Mouse (Mus musculus): ENCODE data around the gene Ccdc83.

GRCm38 (mm10) chr7:90243151-90243550 is 22.4 kb downstream of the Ccdc83 start:
- TF ChIP-seq CTCF (conservative IDR thresholded peaks at IDR 0.05; ENCODE audit: low read length) (no peak), NANOG (IDR thresholded peaks at IDR 0.05; ENCODE audit: borderline replicate concordance, low read length) (no peak), POU5F1 (IDR thresholded peaks at IDR 0.05; ENCODE audit: borderline replicate concordance, low read length) (no peak)

Measured in E14TG2a.4 (cell line).